Mouse (Mus musculus): ENCODE data around the gene Anp32b. TPM values are rescaled to one million over a fixed set of nuclear protein-coding genes. Genes with fewer than 3 reads are reported as not detected.

The Anp32b gene
- total RNA-seq, 2 experiments from 2014 or later: 312 to 1,527 TPM

DNA sequence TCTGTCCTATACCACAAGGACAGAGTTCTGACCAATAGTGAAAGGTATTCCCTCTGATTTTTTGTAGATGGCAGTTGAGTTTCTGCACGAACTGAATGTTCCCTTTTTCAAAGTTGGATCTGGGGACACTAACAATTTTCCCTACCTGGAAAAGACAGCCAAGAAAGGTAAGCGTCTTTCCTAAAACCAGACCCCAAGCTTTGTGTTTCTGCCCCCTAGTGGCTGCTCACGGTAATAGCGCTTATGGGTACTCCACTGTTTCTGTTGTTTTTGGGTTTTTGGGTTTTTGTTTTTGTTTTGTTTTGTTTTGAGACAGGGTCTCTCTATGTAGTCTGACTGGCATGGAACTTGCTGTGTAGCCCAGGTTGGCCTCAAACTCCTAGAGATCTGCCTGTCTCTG, 48.3 kb downstream of the Anp32b start:
- ATAC-seq (replicated peaks; ENCODE audit: low FRiP score, poor library complexity, severe bottlenecking): 0 out of 2 replicates have a peak, but pooled peaks have one; percentile 47

DNA sequence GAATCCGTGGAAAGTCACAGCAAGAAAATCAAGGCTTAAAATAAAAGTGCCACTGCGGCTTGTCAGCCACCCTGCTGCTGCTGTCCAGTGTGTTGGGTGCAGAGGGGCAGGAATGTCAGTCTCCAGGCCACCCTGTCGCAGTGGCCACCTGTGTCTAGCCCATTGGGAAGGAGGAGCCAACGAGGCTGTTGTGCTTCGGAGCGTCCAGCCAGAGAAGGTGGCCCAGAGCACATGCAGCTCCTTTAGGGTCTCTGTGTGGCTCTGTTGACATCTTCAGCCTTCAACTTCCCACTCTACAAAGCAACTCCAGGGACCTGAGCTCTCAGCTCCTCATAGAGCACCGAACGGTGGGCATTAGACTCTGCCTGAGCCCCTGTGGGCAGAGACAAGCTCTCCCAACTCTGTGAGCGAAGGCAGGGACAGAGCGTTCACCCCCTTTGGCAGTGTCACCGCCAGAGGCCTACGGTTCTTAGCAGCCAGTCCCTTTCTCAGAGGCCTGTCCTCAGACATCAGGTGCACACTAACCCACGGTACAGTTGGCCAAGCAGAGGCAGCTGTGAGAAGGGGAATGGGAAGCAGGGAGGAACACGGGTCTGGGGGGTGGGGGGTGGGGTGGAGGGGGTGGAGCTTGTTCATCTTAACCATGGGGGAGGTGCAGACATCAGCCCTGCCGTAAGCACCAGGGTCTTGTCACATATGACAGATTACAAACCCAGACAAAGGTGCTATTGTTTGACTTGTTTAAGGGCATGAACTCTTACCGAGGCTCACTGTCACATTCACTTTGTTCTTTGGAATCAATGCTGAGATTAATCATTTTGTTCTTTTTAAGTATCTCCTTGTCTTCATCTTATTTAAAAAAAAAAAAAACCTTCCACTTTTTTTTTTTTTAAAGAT, 52.2 kb downstream of the Anp32b start:
- ATAC-seq (replicated peaks; ENCODE audit: low FRiP score, poor library complexity, severe bottlenecking): no peak

- ATAC-seq (replicated peaks; ENCODE audit: low FRiP score, poor library complexity, severe bottlenecking): no peak
These were observed 53.2 kb downstream of the Anp32b start for GRCm38 (mm10) chr4:46503881-46504280.

GRCm38 (mm10) chr4:46505361-46506057, 54.8 kb downstream of the Anp32b start:
- no peak for ATAC-seq (replicated peaks; ENCODE audit: low FRiP score, poor library complexity, severe bottlenecking)

DNA sequence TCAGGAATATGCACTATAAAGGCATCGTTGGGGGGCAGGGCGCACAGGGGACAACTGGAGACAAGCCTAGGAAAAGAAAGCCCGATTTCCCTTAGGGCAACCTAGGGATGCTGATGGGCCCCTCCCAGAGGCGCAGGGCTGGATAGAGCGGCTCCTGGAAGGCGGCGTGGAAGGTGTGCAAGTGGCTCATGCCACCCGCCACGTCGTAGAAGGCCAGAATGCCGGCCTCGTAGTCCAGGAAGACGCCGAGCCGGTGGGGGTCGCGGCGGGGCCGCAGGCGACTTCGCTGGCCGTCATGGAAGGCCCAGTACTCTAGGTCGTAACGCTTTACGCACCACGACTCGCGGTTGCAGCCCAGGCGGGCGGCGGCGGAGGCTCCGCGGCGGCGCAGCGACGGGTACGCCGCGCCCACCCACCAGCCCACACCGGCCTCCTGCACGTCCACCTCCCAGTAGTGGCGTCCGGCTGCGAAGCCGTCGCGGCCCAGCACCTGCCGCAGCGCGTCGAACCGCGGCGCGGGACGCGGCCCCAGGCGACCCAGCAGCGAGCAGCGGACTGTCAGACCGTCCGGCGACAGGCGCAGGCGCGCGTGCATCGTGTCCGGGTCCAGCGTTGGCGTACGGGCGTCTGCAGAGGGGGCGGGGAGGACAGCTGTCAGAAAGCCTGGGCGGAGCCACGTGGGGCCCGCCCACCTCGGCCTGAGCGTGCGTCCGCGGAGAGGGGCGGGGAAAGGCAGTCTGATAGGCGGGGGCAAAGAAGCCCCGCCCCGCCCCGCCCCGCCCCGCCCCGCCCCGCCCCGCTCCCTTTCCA, 56.3 kb downstream of the Anp32b start:
- peak; percentile 98 for ATAC-seq (replicated peaks; ENCODE audit: low FRiP score, poor library complexity, severe bottlenecking)

GRCm38 (mm10) chr4:46507736-46508460, 57.2 kb downstream of the Anp32b start:
- peak; percentile 77 for ATAC-seq (replicated peaks; ENCODE audit: low FRiP score, poor library complexity, severe bottlenecking)

- ATAC-seq (replicated peaks; ENCODE audit: low FRiP score, poor library complexity, severe bottlenecking): no peak
These were observed 69.8 kb downstream of the Anp32b start for GRCm38 (mm10) chr4:46520491-46520890.

- no peak for ATAC-seq (replicated peaks; ENCODE audit: low FRiP score, poor library complexity, severe bottlenecking)
These were observed 70.8 kb downstream of the Anp32b start for GRCm38 (mm10) chr4:46521457-46521856.

Other genes starting within 250 kb of the Anp32b start
- gene Foxe1, start 107.3 kb upstream of the Anp32b start, total RNA-seq (2015; ENCODE audit: low replicate concordance): not detected in 2 replicates
- gene Foxe1, start 107.3 kb upstream of the Anp32b start, total RNA-seq (2017; ENCODE audit: low replicate concordance): not detected in 2 replicates
- gene Trmo, start 61.5 kb upstream of the Anp32b start, total RNA-seq (2015; ENCODE audit: low replicate concordance): 89.0 and 90.1 TPM in 2 replicates
- 49.6 and 97.9 TPM in 2 replicates for gene Trmo, start 61.5 kb upstream of the Anp32b start, total RNA-seq (2017; ENCODE audit: low replicate concordance)
- gene Hemgn, start 37.4 kb upstream of the Anp32b start, total RNA-seq (2015; ENCODE audit: low replicate concordance): 1,402 and 1,484 TPM in 2 replicates
- gene Hemgn, start 37.4 kb upstream of the Anp32b start, total RNA-seq (2017; ENCODE audit: low replicate concordance): 1,540 and 1,607 TPM in 2 replicates
- 25.6 and 32.4 TPM in 2 replicates for gene Nans, start 38.3 kb downstream of the Anp32b start, total RNA-seq (2015; ENCODE audit: low replicate concordance)
- gene Nans, start 38.3 kb downstream of the Anp32b start, total RNA-seq (2017; ENCODE audit: low replicate concordance): 22.1 and 29.0 TPM in 2 replicates
- gene Trim14, start 85.2 kb downstream of the Anp32b start, total RNA-seq (2015; ENCODE audit: low replicate concordance): 2.5 and 2.9 TPM in 2 replicates
- gene Trim14, start 85.2 kb downstream of the Anp32b start, total RNA-seq (2017; ENCODE audit: low replicate concordance): 9.2 TPM in 1 of 2 replicates, not detected in the other
- 13.0 and 15.9 TPM in 2 replicates for gene Coro2a, start 151.3 kb downstream of the Anp32b start, total RNA-seq (2015; ENCODE audit: low replicate concordance)
- 2.6 and 3.3 TPM in 2 replicates for gene Coro2a, start 151.3 kb downstream of the Anp32b start, total RNA-seq (2017; ENCODE audit: low replicate concordance)
- gene Tbc1d2, start 199.3 kb downstream of the Anp32b start, total RNA-seq (2015; ENCODE audit: low replicate concordance): 0.84 TPM in 1 of 2 replicates, not detected in the other
- gene Tbc1d2, start 199.3 kb downstream of the Anp32b start, total RNA-seq (2017; ENCODE audit: low replicate concordance): 0.39 and 0.91 TPM in 2 replicates

Data from erythroid progenitor cell, adult 5-6 weeks (primary cell).